Mouse (Mus musculus): ENCODE results near the gene Dus1l. TPM values are rescaled to one million over a fixed set of nuclear protein-coding genes. Genes with fewer than 3 reads are reported as not detected.
A peak's percentile ranks its signal among the peaks of the same experiment; 100 is the strongest.

Dus1l gene
- total and polyA plus RNA-seq, 2 experiments from 2014 or later: 40.2 to 47.1 TPM

- TF ChIP-seq EP300 (IDR thresholded peaks at IDR 0.05; ENCODE audit: low read depth) (no peak), CTCF (IDR thresholded peaks at IDR 0.05; ENCODE audit: low read depth) (no peak)
- no peak overlapping the region for H3K4me3 ChIP-seq (ENCODE audit: low read depth, low read length)
- H3K9ac ChIP-seq (replicated peaks; ENCODE audit: low read depth, low read length): no peak overlapping the region
- DNase-seq (ENCODE audit: low spot score) (no peak), ATAC-seq (ENCODE audit: insufficient read depth, low read depth) (no peak)
- no peaks in the 10 kb centered on the region for H3K36me3 ChIP-seq (replicated peaks; ENCODE audit: control insufficient read depth, insufficient read depth, low read length)
- H3K27ac ChIP-seq (ENCODE audit: low read depth): no peak overlapping the region
- H3K4me2 ChIP-seq (ENCODE audit: low read depth, low read length): no peak overlapping the region
- H3K4me1 ChIP-seq (ENCODE audit: control insufficient read depth, insufficient read depth): peaks cover 1% of the 10 kb centered on the region
- 86% methylated on average over 12 of the region's 12 CpGs for WGBS
- H3K9me3 ChIP-seq (replicated peaks; ENCODE audit: control insufficient read depth, low read length): no peaks in the 10 kb centered on the region
- no peaks in the 10 kb centered on the region for H3K27me3 ChIP-seq (ENCODE audit: control insufficient read depth, insufficient read depth, low read length)
Observed at GRCm38 (mm10) chr11:120830686-120831085, 34.5 kb upstream of the Dus1l start.

- no peak overlapping the region for H3K4me3 ChIP-seq (ENCODE audit: low read depth, low read length)
- no peak for ATAC-seq (ENCODE audit: insufficient read depth, low read depth)
- H3K9me3 ChIP-seq (replicated peaks; ENCODE audit: control insufficient read depth, low read length): no peaks in the 10 kb centered on the region
- TF ChIP-seq EP300 (IDR thresholded peaks at IDR 0.05; ENCODE audit: low read depth) (no peak), CTCF (IDR thresholded peaks at IDR 0.05; ENCODE audit: low read depth) (no peak)
- peaks cover 8% of the 10 kb centered on the region for H3K4me1 ChIP-seq (ENCODE audit: control insufficient read depth, insufficient read depth)
- no peak overlapping the region for H3K9ac ChIP-seq (replicated peaks; ENCODE audit: low read depth, low read length)
- no peaks in the 10 kb centered on the region for H3K27me3 ChIP-seq (ENCODE audit: control insufficient read depth, insufficient read depth, low read length)
- DNase-seq (ENCODE audit: low spot score): no peak
- 83% methylated on average over 10 of the region's 10 CpGs for WGBS
- H3K36me3 ChIP-seq (replicated peaks; ENCODE audit: control insufficient read depth, insufficient read depth, low read length): no peaks in the 10 kb centered on the region
- no peak overlapping the region for H3K4me2 ChIP-seq (ENCODE audit: low read depth, low read length)
- H3K27ac ChIP-seq (ENCODE audit: low read depth): no peak overlapping the region
Observed at GRCm38 (mm10) chr11:120829757-120830532, 33.7 kb upstream of the Dus1l start.

GRCm38 (mm10) chr11:120828416-120828815 is 32.2 kb upstream of the Dus1l start:
- H3K4me1 ChIP-seq (ENCODE audit: control insufficient read depth, insufficient read depth): peaks cover 11% of the 10 kb centered on the region
- H3K27me3 ChIP-seq (ENCODE audit: control insufficient read depth, insufficient read depth, low read length): no peaks in the 10 kb centered on the region
- H3K9me3 ChIP-seq (replicated peaks; ENCODE audit: control insufficient read depth, low read length): no peaks in the 10 kb centered on the region
- 65% methylated on average over 4 of the region's 4 CpGs for WGBS
- H3K4me3 ChIP-seq (ENCODE audit: low read depth, low read length): no peak overlapping the region
- H3K4me2 ChIP-seq (ENCODE audit: low read depth, low read length): no peak overlapping the region
- H3K36me3 ChIP-seq (replicated peaks; ENCODE audit: control insufficient read depth, insufficient read depth, low read length): no peaks in the 10 kb centered on the region
- H3K27ac ChIP-seq (ENCODE audit: low read depth): no peak overlapping the region
- ATAC-seq (ENCODE audit: insufficient read depth, low read depth) (no peak), DNase-seq (ENCODE audit: low spot score) (no peak)
- TF ChIP-seq CTCF (IDR thresholded peaks at IDR 0.05; ENCODE audit: low read depth) (no peak), EP300 (IDR thresholded peaks at IDR 0.05; ENCODE audit: low read depth) (no peak)
- no peak overlapping the region for H3K9ac ChIP-seq (replicated peaks; ENCODE audit: low read depth, low read length)

- 81% methylated on average over 8 of the region's 8 CpGs for WGBS
- TF ChIP-seq CTCF (IDR thresholded peaks at IDR 0.05; ENCODE audit: low read depth) (no peak), EP300 (IDR thresholded peaks at IDR 0.05; ENCODE audit: low read depth) (no peak)
- Histone ChIP-seq H3K27me3 (ENCODE audit: control insufficient read depth, insufficient read depth, low read length) (no peaks in the 10 kb centered on the region), H3K4me1 (ENCODE audit: control insufficient read depth, insufficient read depth) (peaks cover 30% of the 10 kb centered on the region), H3K4me2 (ENCODE audit: low read depth, low read length) (no peak overlapping the region), H3K9me3 (replicated peaks; ENCODE audit: control insufficient read depth, low read length) (no peaks in the 10 kb centered on the region), H3K4me3 (ENCODE audit: low read depth, low read length) (no peak overlapping the region), H3K27ac (ENCODE audit: low read depth) (0 out of 2 replicates have a peak overlapping the region, but pooled peaks have one; percentile 91), H3K36me3 (replicated peaks; ENCODE audit: control insufficient read depth, insufficient read depth, low read length) (no peaks in the 10 kb centered on the region), H3K9ac (replicated peaks; ENCODE audit: low read depth, low read length) (no peak overlapping the region)
- DNase-seq (ENCODE audit: low spot score) (no peak), ATAC-seq (ENCODE audit: insufficient read depth, low read depth) (no peak)
Observed at GRCm38 (mm10) chr11:120826016-120826953, 30.1 kb upstream of the Dus1l start.

GRCm38 (mm10) chr11:120825289-120825863 is 29.2 kb upstream of the Dus1l start:
- 37% methylated on average over 4 of the region's 4 CpGs for WGBS
- H3K4me3 ChIP-seq (ENCODE audit: low read depth, low read length): peak overlapping the region; percentile 62
- H3K9ac ChIP-seq (replicated peaks; ENCODE audit: low read depth, low read length): peak overlapping the region; percentile 69
- H3K4me1 ChIP-seq (ENCODE audit: control insufficient read depth, insufficient read depth): peaks cover 38% of the 10 kb centered on the region
- no peaks in the 10 kb centered on the region for H3K27me3 ChIP-seq (ENCODE audit: control insufficient read depth, insufficient read depth, low read length)
- DNase-seq (ENCODE audit: low spot score) (no peak), ATAC-seq (ENCODE audit: insufficient read depth, low read depth) (no peak)
- H3K4me2 ChIP-seq (ENCODE audit: low read depth, low read length): peak overlapping the region; percentile 77
- H3K36me3 ChIP-seq (replicated peaks; ENCODE audit: control insufficient read depth, insufficient read depth, low read length): peaks cover 2% of the 10 kb centered on the region
- no peak for TF ChIP-seq CTCF (IDR thresholded peaks at IDR 0.05; ENCODE audit: low read depth)
- TF ChIP-seq EP300 (IDR thresholded peaks at IDR 0.05; ENCODE audit: low read depth): no peak
- H3K9me3 ChIP-seq (replicated peaks; ENCODE audit: control insufficient read depth, low read length): no peaks in the 10 kb centered on the region
- H3K27ac ChIP-seq (ENCODE audit: low read depth): peak overlapping the region; percentile 91

Measured in heart, postnatal 0 days (tissue).